Mouse (Mus musculus): ENCODE results near the gene Ppp1r35. TPM values are rescaled to one million over a fixed set of nuclear protein-coding genes. Genes with fewer than 3 reads are reported as not detected.

Ppp1r35 gene
- polyA plus RNA-seq, 1 experiment from 2014 or later: 83.1 TPM

DNA sequence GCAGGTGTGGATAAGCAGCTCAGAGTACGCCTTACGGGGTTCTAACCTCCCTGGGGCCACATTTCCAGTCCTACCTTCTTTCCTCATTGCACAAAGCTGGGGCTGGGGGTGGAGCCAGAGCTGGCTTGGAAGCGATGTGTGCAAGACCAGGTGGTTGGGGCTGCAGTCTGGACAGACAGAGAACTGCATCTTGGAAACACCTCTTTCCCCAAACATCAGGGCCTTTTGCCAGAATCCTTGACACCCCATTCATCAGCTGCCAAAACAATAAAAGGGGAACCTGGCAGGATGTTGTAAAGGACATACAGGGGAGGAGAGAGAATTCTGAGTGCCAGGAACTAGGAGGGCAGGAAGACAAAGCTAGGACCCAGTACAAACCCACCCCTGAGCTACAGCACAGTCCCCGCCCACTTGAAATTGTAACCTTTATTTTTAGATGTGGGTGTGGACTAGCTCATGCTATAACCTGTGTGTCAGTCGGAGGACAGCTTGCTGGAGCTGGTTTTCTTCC lies 2.2 kb upstream of the Ppp1r35 start:
- Histone ChIP-seq H3K4me2 (no peak overlapping the region), H3K9me3 (ENCODE audit: control insufficient read depth, low read length) (no peaks in the 10 kb centered on the region)
- peak; percentile 60 for DNase-seq (ENCODE audit: low spot score, missing footprints)

DNA sequence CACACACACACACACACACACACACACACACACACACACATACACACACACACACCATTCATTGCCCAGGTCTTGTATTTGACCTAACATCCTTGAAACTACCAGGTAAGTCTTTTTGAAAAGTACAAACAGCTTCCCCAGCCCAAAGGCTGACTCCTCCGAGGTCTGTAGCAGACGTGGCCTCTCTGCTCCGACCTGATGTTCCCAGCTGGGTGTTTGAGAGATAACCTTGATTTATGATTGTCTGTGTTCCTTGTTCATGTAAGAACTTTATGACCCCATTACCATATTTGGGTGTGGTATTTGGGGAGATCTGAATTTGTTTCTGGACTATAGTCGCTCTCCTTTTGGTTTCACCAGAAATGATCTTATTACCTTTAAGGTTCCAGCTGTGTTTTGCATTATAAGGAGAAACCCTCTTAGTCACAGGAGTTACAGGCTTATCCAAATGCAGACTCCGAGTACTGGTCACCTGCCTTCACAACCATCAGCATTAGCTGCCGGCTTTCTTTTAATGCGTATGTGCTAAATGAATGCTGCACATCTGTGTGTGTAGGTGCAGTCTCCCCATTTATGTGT lies 1.3 kb upstream of the Ppp1r35 start:
- ATAC-seq (ENCODE audit: low FRiP score): no peak
- Histone ChIP-seq H3K4me3 (ENCODE audit: low read depth, low read length) (no peak overlapping the region), H3K4me1 (ENCODE audit: control insufficient read depth, insufficient read depth, low read length) (peaks cover 15% of the 10 kb centered on the region), H3K9me3 (ENCODE audit: control insufficient read depth, low read length) (no peaks in the 10 kb centered on the region), H3K27ac (ENCODE audit: low read depth, low read length) (no peak overlapping the region), H3K9ac (ENCODE audit: low read length) (no peak overlapping the region), H3K36me3 (ENCODE audit: control insufficient read depth, insufficient read depth, low read length) (peaks cover 19% of the 10 kb centered on the region), H3K27me3 (ENCODE audit: control insufficient read depth, insufficient read depth, low read length) (no peaks in the 10 kb centered on the region), H3K4me2 (no peak overlapping the region)
- WGBS: 89% methylated on average over 7 of the region's 7 CpGs
- peak; percentile 60 for DNase-seq (ENCODE audit: low spot score, missing footprints)

More for the DNA sequence above, 2.2 kb upstream of the Ppp1r35 start:
- no peak for ATAC-seq (ENCODE audit: low FRiP score)
- Histone ChIP-seq H3K4me1 (ENCODE audit: control insufficient read depth, insufficient read depth, low read length) (peaks cover 12% of the 10 kb centered on the region), H3K27me3 (ENCODE audit: control insufficient read depth, insufficient read depth, low read length) (no peaks in the 10 kb centered on the region), H3K36me3 (ENCODE audit: control insufficient read depth, insufficient read depth, low read length) (peaks cover 10% of the 10 kb centered on the region), H3K9ac (ENCODE audit: low read length) (0 out of 2 replicates have a peak overlapping the region, but pooled peaks have one; percentile 3), H3K4me3 (ENCODE audit: low read depth, low read length) (no peak overlapping the region), H3K27ac (ENCODE audit: low read depth, low read length) (no peak overlapping the region)
- 51% methylated on average over 5 of the region's 5 CpGs for WGBS

GRCm38 (mm10) chr5:137779053-137779933 lies 644 bp downstream of the Ppp1r35 start:
- Histone ChIP-seq H3K4me2 (peak overlapping the region; percentile 80), H3K4me3 (ENCODE audit: low read depth, low read length) (peak overlapping the region; percentile 98), H3K9ac (ENCODE audit: low read length) (peak overlapping the region; percentile 96), H3K27ac (ENCODE audit: low read depth, low read length) (peak overlapping the region; percentile 80), H3K4me1 (ENCODE audit: control insufficient read depth, insufficient read depth, low read length) (peaks cover 33% of the 10 kb centered on the region), H3K36me3 (ENCODE audit: control insufficient read depth, insufficient read depth, low read length) (peaks cover 30% of the 10 kb centered on the region), H3K9me3 (ENCODE audit: control insufficient read depth, low read length) (no peaks in the 10 kb centered on the region), H3K27me3 (ENCODE audit: control insufficient read depth, insufficient read depth, low read length) (no peaks in the 10 kb centered on the region)
- ATAC-seq (ENCODE audit: low FRiP score): peak; percentile 47
- under 1% methylated on average over 82 of the region's 83 CpGs for WGBS
- peak; percentile 85 for DNase-seq (ENCODE audit: low spot score, missing footprints)

GRCm38 (mm10) chr5:137781661-137782060 lies 3.0 kb downstream of the Ppp1r35 start:
- peak; percentile 66 for DNase-seq (ENCODE audit: low spot score, missing footprints)
- Histone ChIP-seq H3K9ac (ENCODE audit: low read length) (no peak overlapping the region), H3K27me3 (ENCODE audit: control insufficient read depth, insufficient read depth, low read length) (no peaks in the 10 kb centered on the region), H3K9me3 (ENCODE audit: control insufficient read depth, low read length) (no peaks in the 10 kb centered on the region), H3K4me2 (no peak overlapping the region), H3K36me3 (ENCODE audit: control insufficient read depth, insufficient read depth, low read length) (peaks cover 35% of the 10 kb centered on the region), H3K27ac (ENCODE audit: low read depth, low read length) (no peak overlapping the region), H3K4me3 (ENCODE audit: low read depth, low read length) (no peak overlapping the region), H3K4me1 (ENCODE audit: control insufficient read depth, insufficient read depth, low read length) (peaks cover 42% of the 10 kb centered on the region)
- 94% methylated on average over 7 of the region's 7 CpGs for WGBS
- ATAC-seq (ENCODE audit: low FRiP score): no peak

DNA sequence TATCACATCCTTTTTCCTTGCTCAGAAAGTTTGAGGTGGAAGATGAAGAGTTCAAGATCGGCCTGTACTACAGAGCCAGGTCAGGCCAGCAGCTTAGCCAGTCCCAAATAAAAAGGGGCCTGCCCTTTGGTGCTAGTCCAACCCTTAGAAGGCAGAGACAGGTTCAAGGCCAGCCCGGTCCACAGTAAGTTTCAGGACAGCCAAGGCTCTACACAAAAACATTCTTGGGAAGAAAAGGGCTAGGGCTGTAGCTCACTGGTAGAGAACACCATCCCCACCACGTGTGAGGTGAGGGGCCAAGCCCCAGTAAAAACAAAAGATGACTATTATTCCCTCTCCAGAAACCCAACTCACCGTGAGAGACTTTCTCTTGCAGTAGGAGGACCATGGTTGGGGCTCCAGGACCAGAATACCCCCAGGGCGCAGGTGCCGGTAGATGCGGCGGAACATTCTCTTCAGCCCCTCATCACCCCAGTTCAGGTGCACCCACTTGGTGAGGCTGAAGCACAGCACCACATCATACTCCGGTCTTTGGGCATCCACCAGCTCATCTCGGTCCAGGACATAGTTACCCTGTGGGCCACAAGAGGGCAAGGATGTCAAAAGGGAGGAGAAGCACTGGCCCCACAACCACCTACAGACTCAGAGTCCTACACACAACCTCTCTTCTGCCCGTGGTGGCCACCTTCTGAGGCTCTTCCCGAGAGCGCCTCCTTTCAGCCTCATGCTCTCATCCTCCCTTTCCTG lies 4.3 kb downstream of the Ppp1r35 start:
- ATAC-seq (ENCODE audit: low FRiP score) (no peak), DNase-seq (ENCODE audit: low spot score, missing footprints) (peak; percentile 44)
- Histone ChIP-seq H3K4me2 (peak overlapping the region; percentile 91), H3K9me3 (ENCODE audit: control insufficient read depth, low read length) (no peaks in the 10 kb centered on the region; the same call in 1 of the 2 replicates), H3K36me3 (ENCODE audit: control insufficient read depth, insufficient read depth, low read length) (peaks cover 35% of the 10 kb centered on the region), H3K27ac (ENCODE audit: low read depth, low read length) (no peak overlapping the region), H3K4me1 (ENCODE audit: control insufficient read depth, insufficient read depth, low read length) (peaks cover 42% of the 10 kb centered on the region), H3K27me3 (ENCODE audit: control insufficient read depth, insufficient read depth, low read length) (no peaks in the 10 kb centered on the region), H3K4me3 (ENCODE audit: low read depth, low read length) (peak overlapping the region; percentile 84), H3K9ac (ENCODE audit: low read length) (peak overlapping the region; percentile 95)
- WGBS: 85% methylated on average over 13 of the region's 13 CpGs

- H3K4me3 ChIP-seq (ENCODE audit: low read depth, low read length): peak overlapping the region; percentile 84
- 78% methylated on average over 9 of the region's 9 CpGs for WGBS
- ATAC-seq (ENCODE audit: low FRiP score) (no peak), DNase-seq (ENCODE audit: low spot score, missing footprints) (peak; percentile 59)
- peaks cover 2% of the 10 kb centered on the region; the same call in 1 of the 2 replicates for H3K27me3 ChIP-seq (ENCODE audit: control insufficient read depth, insufficient read depth, low read length)
- peak overlapping the region; percentile 95 for H3K9ac ChIP-seq (ENCODE audit: low read length)
- peaks cover 2% of the 10 kb centered on the region; the same call in 1 of the 2 replicates for H3K9me3 ChIP-seq (ENCODE audit: control insufficient read depth, low read length)
- peaks cover 39% of the 10 kb centered on the region for H3K4me1 ChIP-seq (ENCODE audit: control insufficient read depth, insufficient read depth, low read length)
- peak overlapping the region; percentile 91 for H3K4me2 ChIP-seq
- H3K36me3 ChIP-seq (ENCODE audit: control insufficient read depth, insufficient read depth, low read length): peaks cover 35% of the 10 kb centered on the region
- H3K27ac ChIP-seq (ENCODE audit: low read depth, low read length): no peak overlapping the region
These were observed 5.4 kb downstream of the Ppp1r35 start for GRCm38 (mm10) chr5:137783901-137784540.

DNA sequence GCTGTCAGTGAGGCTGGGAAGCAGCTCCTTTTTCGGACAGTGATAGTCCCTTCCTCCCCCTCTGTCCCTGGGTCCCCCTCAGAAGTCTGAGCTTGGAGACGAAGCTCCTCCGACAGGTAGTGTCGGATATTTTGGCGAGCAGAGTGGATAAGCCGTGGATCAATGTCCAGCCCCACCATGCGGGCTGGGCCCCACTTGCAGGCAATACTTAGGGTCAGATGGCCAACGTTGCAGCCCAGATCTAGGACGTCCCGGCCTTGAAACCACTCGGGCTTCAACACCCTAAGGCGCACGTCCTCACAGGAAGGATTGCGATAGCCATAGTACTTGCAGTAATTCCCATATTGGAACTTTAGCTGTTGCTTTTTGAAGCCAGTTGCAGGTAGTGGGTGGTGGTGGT lies 5.9 kb downstream of the Ppp1r35 start:
- 91% methylated on average over 14 of the region's 14 CpGs for WGBS
- peak; percentile 81 for DNase-seq (ENCODE audit: low spot score, missing footprints)
- peak overlapping the region; percentile 84 for H3K4me3 ChIP-seq (ENCODE audit: low read depth, low read length)
- peaks cover 39% of the 10 kb centered on the region for H3K4me1 ChIP-seq (ENCODE audit: control insufficient read depth, insufficient read depth, low read length)
- peak overlapping the region; percentile 91 for H3K4me2 ChIP-seq
- H3K27me3 ChIP-seq (ENCODE audit: control insufficient read depth, insufficient read depth, low read length): peaks cover 2% of the 10 kb centered on the region; the same call in 1 of the 2 replicates
- H3K27ac ChIP-seq (ENCODE audit: low read depth, low read length): no peak overlapping the region
- ATAC-seq (ENCODE audit: low FRiP score): no peak
- H3K9me3 ChIP-seq (ENCODE audit: control insufficient read depth, low read length): peaks cover 2% of the 10 kb centered on the region; the same call in 1 of the 2 replicates
- peaks cover 35% of the 10 kb centered on the region for H3K36me3 ChIP-seq (ENCODE audit: control insufficient read depth, insufficient read depth, low read length)
- peak overlapping the region; percentile 95 for H3K9ac ChIP-seq (ENCODE audit: low read length)

Data from midbrain, embryonic 11.5 days (tissue).